Mouse (Mus musculus) heart, embryonic 14.5 days (tissue): ENCODE data around the gene Mknk1. TPM values are rescaled to one million over a fixed set of nuclear protein-coding genes. Genes with fewer than 3 reads are reported as not detected.

Source experiments
- ATAC-seq: fragments of 200-750 bp; cut with Nextera tagmentation; 2 replicates; pipeline ENCODE4 v1.8.0; 2017; ENCODE audit warnings: low read depth, moderate TSS enrichment; ENCODE audit not compliant: insufficient number of reproducible peaks, insufficient read depth, low FRiP score
- H3K27ac ChIP-seq, 2 experiments: fragments of 200-500 bp in 1 of 2; fragments of 300-500 bp in 1 of 2; sonication (generic) in 1 of 2; replicated peaks in 1 of 2; 2 replicates each; pipeline ENCODE4 v1.5.1; 2012 to 2014; ENCODE audit warnings: low read depth in 2 of 2, low read length in 2 of 2, control low read depth in 1 of 2, mild to moderate bottlenecking in 1 of 2, mixed read lengths in 1 of 2; ENCODE audit not compliant: control insufficient read depth in 1 of 2, insufficient read depth in 1 of 2
- H3K27me3 ChIP-seq: fragments of 300-500 bp; sonication (generic); 2 replicates; pipeline ENCODE4 v1.6.1; 2014; ENCODE audit warnings: mild to moderate bottlenecking, low read length, control low read depth; ENCODE audit not compliant: control insufficient read depth, insufficient read depth
- H3K36me3 ChIP-seq: fragments of 300-500 bp; sonication (generic); 2 replicates; pipeline ENCODE4 v1.6.1; 2014; ENCODE audit warnings: mild to moderate bottlenecking, control low read depth, low read length, mixed read lengths; ENCODE audit not compliant: control insufficient read depth, insufficient read depth
- H3K4me1 ChIP-seq, 2 experiments: fragments of 200-500 bp in 1 of 2; fragments of 300-500 bp in 1 of 2; sonication (generic) in 1 of 2; 2 replicates each; pipeline ENCODE4 v1.6.1; 2012 to 2014; ENCODE audit warnings: low read length in 2 of 2, control low read depth in 1 of 2, mixed read lengths in 1 of 2; ENCODE audit not compliant: control insufficient read depth in 2 of 2, insufficient read depth in 2 of 2
- H3K4me2 ChIP-seq: fragments of 300-500 bp; sonication (generic); 2 replicates; pipeline ENCODE4 v1.6.1; 2014; ENCODE audit warnings: mild to moderate bottlenecking, low read length
- H3K4me3 ChIP-seq, 2 experiments: fragments of 200-500 bp in 1 of 2; fragments of 300-500 bp in 1 of 2; sonication (generic) in 1 of 2; 2 replicates each; pipeline ENCODE4 v1.5.1; 2012 to 2014; ENCODE audit warnings: low read length in 2 of 2, mild to moderate bottlenecking in 2 of 2, control low read depth in 1 of 2, low read depth in 1 of 2, moderate library complexity in 1 of 2; ENCODE audit not compliant: control insufficient read depth in 1 of 2, insufficient read depth in 1 of 2
- H3K9ac ChIP-seq: fragments of 300-500 bp; sonication (generic); 2 replicates; pipeline ENCODE4 v1.6.1; 2014; ENCODE audit warnings: mild to moderate bottlenecking, low read length
- H3K9me3 ChIP-seq: fragments of 300-500 bp; sonication (generic); 2 replicates; pipeline ENCODE4 v1.6.1; 2016; ENCODE audit warnings: low read length, control low read depth; ENCODE audit not compliant: control insufficient read depth
- WGBS: fragments of 180-500 bp; shearing (Covaris S2); extraction: QIAGEN DNeasy Blood & Tissue Kit; methylation state at CpG from one replicate; pipeline ENCODE4 v1.1.7; 2014; 5-methylcytosine and 5-hydroxymethylcytosine counted together
- polyA plus RNA-seq: library from polyadenylated mRNA; unstranded; fragments of >200 nt; fragmentation: Nextera tagmentation; extraction: Ambion mirVana; gene quantifications from 2 replicates; pipeline ENCODE4 v1.2.1, GENCODE M21; 2014

Mknk1 gene
- polyA plus RNA-seq = 16.2 and 16.7 TPM in 2 replicates

- Histone ChIP-seq H3K4me2 (peak within 1 kb of the TSS; percentile 77), H3K27ac (peak within 1 kb of the TSS; percentile 42 to 55; a peak in 3 of 4 replicates), H3K4me1 (peaks cover 0 to 6% of the 10 kb centered on the region in 2 experiments; a peak in 3 of 4 replicates), H3K27me3 (no peaks in the 10 kb centered on the region), H3K4me3 (peak within 1 kb of the TSS; percentile 71 to 85), H3K9ac (peak within 1 kb of the TSS; percentile 79), H3K9me3 (no peaks in the 10 kb centered on the region), H3K36me3 (peaks cover 18% of the 10 kb centered on the region)
- WGBS = 2% methylated on average over 51 of the region's 51 CpGs
- ATAC-seq = peak; percentile 93
Observed at GRCm38 (mm10) chr4:115838696-115839641, at the start of gene Mknk1. Gene Mknk1 (plus strand): TSS chr4:115839198.

- H3K27me3 ChIP-seq = no peaks in the 10 kb centered on the region
- peaks cover 76% of the 10 kb centered on the region for H3K36me3 ChIP-seq
Observed at GRCm38 (mm10) chr4:115790864-115791263, 48.1 kb upstream of the Mknk1 start.

GRCm38 (mm10) chr4:115795360-115795759 is 43.6 kb upstream of the Mknk1 start:
- no peak overlapping the region for H3K4me2 ChIP-seq
- H3K36me3 ChIP-seq = peaks cover 95% of the 10 kb centered on the region
- H3K27me3 ChIP-seq = no peaks in the 10 kb centered on the region
- H3K4me1 ChIP-seq = no peaks in the 10 kb centered on the region
- no peaks in the 10 kb centered on the region for H3K9me3 ChIP-seq
- no peak for ATAC-seq
- H3K9ac ChIP-seq = no peak overlapping the region
- H3K4me3 ChIP-seq = no peak overlapping the region
- WGBS = 77% methylated on average over 3 of the region's 3 CpGs
- H3K27ac ChIP-seq = no peak overlapping the region

More at GRCm38 (mm10) chr4:115790864-115791263, 48.1 kb upstream of the Mknk1 start:
- H3K9me3 ChIP-seq = no peaks in the 10 kb centered on the region
- WGBS = 72% methylated on average over 3 of the region's 3 CpGs
- H3K9ac ChIP-seq = no peak overlapping the region
- no peak overlapping the region for H3K4me2 ChIP-seq
- no peak overlapping the region for H3K27ac ChIP-seq
- ATAC-seq = no peak
- H3K4me3 ChIP-seq = no peak overlapping the region
- H3K4me1 ChIP-seq = peaks cover 1% of the 10 kb centered on the region in 2 experiments; a peak in 2 of 4 replicates

GRCm38 (mm10) chr4:115799981-115800380 is 39.0 kb upstream of the Mknk1 start:
- no peak overlapping the region for H3K9ac ChIP-seq
- peaks cover 78% of the 10 kb centered on the region for H3K36me3 ChIP-seq
- H3K4me2 ChIP-seq = no peak overlapping the region
- no peaks in the 10 kb centered on the region for H3K4me1 ChIP-seq
- H3K27me3 ChIP-seq = no peaks in the 10 kb centered on the region
- ATAC-seq = no peak
- no peak overlapping the region for H3K27ac ChIP-seq
- WGBS = 77% methylated on average over 3 of the region's 3 CpGs
- no peaks in the 10 kb centered on the region for H3K9me3 ChIP-seq
- no peak overlapping the region for H3K4me3 ChIP-seq

- WGBS = 93% methylated on average over 4 of the region's 4 CpGs
- Histone ChIP-seq H3K27ac (no peak overlapping the region), H3K4me2 (no peak overlapping the region), H3K4me3 (no peak overlapping the region), H3K9me3 (no peaks in the 10 kb centered on the region), H3K9ac (no peak overlapping the region), H3K4me1 (no peaks in the 10 kb centered on the region), H3K36me3 (peaks cover 49% of the 10 kb centered on the region), H3K27me3 (no peaks in the 10 kb centered on the region)
- ATAC-seq = no peak
Observed at GRCm38 (mm10) chr4:115812326-115812725, 26.7 kb upstream of the Mknk1 start.

GRCm38 (mm10) chr4:115815606-115816005 is 23.4 kb upstream of the Mknk1 start:
- Histone ChIP-seq H3K4me1 (0 out of 4 replicates have a peak, but pooled peaks cover 0 to under 1% of the 10 kb centered on the region in 2 experiments), H3K9ac (no peak overlapping the region), H3K27ac (no peak overlapping the region), H3K4me3 (no peak overlapping the region), H3K4me2 (no peak overlapping the region), H3K9me3 (no peaks in the 10 kb centered on the region), H3K27me3 (no peaks in the 10 kb centered on the region), H3K36me3 (peaks cover 53% of the 10 kb centered on the region)
- ATAC-seq = no peak
- 86% methylated on average over 5 of the region's 5 CpGs for WGBS

- Histone ChIP-seq H3K9me3 (no peaks in the 10 kb centered on the region), H3K36me3 (peaks cover 18% of the 10 kb centered on the region), H3K4me3 (no peak overlapping the region), H3K9ac (no peak overlapping the region), H3K27ac (no peak overlapping the region), H3K4me2 (no peak overlapping the region), H3K27me3 (no peaks in the 10 kb centered on the region), H3K4me1 (peaks cover 20 to 38% of the 10 kb centered on the region in 2 experiments)
- 61% methylated on average over 3 of the region's 3 CpGs for WGBS
- ATAC-seq = no peak
Observed at GRCm38 (mm10) chr4:115820199-115820598, 18.8 kb upstream of the Mknk1 start.
